Mouse (Mus musculus) adrenal gland, postnatal 25 days (tissue): ENCODE results near the gene Pkp4. TPM values are rescaled to one million over a fixed set of nuclear protein-coding genes. Genes with fewer than 3 reads are reported as not detected.
A peak's percentile ranks its signal among the peaks of the same experiment; 100 is the strongest.

Experiments used
- DNase-seq: peaks from one replicate; pipeline ENCODE4 v3.0.0; 2021; ENCODE audit warnings: mixed read lengths
- total RNA-seq: library from RNA; stranded (reverse); gene quantifications from 2 replicates; pipeline ENCODE4 v1.2.3, GENCODE M21; 2021

Gene Pkp4
- total RNA-seq, 1 experiment from 2014 or later = 57.3 TPM

GRCm38 (mm10) chr2:59219997-59220789, 59.5 kb downstream of the Pkp4 start:
- no peak for DNase-seq

DNA sequence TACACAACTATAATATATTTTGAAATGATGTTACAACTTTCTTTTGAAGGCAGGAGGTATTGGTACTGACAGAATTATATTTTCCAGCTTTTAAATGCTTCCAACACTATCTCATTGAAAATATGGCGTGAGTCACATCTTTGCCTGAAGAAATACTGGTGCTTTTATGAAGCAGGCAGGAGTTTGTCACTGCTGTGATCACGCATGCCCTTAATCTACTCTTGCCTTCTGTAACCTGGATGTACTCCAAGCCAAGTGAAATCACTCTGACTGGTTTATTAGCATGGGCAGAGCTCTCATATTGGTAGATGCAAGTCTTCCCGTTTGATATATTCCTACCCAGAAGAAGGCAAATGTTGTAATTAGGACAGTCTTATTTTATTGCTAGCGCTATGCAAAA, 65.7 kb downstream of the Pkp4 start:
- DNase-seq = no peak

GRCm38 (mm10) chr2:59227011-59227410, 66.4 kb downstream of the Pkp4 start:
- DNase-seq = no peak

- DNase-seq = no peak
These were observed 67.0 kb downstream of the Pkp4 start for GRCm38 (mm10) chr2:59227508-59228263.

- DNase-seq = no peak
These were observed 68.7 kb downstream of the Pkp4 start for GRCm38 (mm10) chr2:59229250-59229895.

DNA sequence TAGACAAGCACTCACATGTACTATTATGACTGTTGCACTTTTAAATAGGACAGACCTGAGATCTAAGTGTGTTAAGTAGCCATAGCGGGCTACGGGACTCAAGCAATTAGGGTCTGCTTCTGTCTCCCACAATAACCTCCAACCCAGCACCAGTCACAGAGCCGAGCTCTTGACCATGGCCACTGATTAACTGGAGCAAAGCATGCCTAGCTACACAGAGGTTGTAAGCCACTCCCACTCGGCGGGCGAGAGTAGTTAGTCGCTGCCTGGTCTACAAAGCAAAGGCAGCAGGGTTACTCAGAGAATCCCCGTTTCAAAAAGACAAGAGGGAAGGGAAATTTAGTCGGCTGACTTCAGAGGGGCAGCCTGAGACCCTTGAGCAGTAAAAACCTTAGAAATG, 70.0 kb downstream of the Pkp4 start:
- no peak for DNase-seq

- no peak for DNase-seq
These were observed 70.9 kb downstream of the Pkp4 start for GRCm38 (mm10) chr2:59231514-59231913.

GRCm38 (mm10) chr2:59233294-59233923, 72.8 kb downstream of the Pkp4 start:
- no peak for DNase-seq

DNA sequence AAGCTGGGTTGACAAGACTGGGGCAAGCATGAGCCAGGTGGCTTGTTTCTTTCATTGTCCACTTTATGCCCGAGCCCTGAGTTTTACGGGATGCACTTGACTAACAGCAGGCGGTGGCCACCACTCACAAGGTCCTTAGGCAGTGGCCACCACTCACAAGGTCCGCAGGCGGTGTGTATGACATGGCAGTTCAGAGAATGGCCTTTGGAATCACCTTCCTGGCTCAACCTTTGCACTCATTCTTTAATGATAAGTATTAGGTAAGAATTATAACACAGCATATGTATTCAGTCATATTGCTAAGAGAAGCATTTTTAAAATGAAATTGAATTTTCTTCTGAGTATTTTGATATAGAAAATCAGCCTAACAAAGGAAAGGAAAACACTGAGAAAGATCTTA, 73.3 kb downstream of the Pkp4 start:
- no peak for DNase-seq

DNA sequence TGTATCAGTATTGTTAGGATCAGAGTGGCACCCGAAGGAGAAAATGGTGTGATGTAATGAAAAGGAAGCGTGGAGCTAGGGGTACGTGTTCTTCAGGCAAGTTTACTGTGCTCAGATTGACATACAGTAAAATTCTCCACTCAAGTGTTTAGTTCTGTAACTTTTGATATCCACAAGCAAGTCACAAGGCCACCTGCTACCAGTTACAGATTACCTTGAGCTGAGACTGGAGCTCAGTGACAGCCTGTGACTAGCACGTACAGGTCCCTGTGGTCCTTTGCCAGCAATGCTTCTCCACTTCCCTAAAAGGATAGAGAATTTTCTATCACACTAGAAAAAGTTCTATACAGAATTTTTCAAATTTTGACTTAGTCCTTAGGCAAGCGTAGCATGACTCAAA, 73.9 kb downstream of the Pkp4 start:
- DNase-seq = no peak

DNA sequence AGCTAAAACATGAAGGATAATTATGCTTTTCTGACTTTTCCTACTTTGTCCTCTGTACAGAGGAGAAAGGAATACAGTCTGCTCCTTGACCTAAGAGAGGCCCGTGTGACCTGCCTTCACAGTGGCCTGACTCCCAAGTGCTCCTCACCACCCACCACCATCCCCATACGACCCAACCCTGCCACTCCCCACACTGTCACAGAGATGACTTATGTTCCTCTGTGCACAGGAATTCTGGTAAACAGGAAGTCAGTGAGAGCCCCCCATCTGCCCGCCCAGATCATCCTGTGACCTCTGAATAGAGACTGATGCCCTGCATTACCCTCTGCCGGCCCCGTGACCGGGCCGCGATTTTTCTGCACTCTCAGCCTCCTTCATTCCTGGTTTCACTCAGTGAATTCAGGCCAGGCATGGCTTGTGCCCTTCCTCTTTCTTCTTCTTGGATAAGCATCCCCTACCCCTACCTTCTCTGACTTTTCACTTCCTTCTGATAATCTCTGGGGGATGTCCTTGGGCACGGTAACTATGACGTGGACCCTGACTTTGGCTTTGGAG, 79.3 kb downstream of the Pkp4 start:
- peak; percentile 15 for DNase-seq

DNA sequence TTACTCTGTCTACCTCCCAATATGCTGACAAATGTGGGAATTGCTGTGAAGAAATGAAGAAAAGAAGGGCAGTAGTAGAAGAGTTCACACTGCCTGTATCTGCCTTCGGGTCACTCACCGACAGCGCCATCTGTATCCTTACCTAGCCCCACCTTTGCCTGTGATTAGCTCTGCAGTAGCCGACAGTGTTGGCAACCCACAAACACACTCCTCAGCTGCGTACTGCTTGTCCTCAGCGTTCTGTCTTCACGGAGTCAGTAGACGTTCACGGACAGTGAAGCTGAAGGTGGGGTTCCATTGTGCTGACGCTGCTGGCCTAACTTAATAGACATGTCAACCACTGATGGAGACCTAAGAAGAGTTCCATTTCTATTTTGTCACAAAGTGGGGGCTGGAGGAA, 81.5 kb downstream of the Pkp4 start:
- no peak for DNase-seq

GRCm38 (mm10) chr2:59244273-59245097, 83.8 kb downstream of the Pkp4 start:
- DNase-seq = no peak

DNA sequence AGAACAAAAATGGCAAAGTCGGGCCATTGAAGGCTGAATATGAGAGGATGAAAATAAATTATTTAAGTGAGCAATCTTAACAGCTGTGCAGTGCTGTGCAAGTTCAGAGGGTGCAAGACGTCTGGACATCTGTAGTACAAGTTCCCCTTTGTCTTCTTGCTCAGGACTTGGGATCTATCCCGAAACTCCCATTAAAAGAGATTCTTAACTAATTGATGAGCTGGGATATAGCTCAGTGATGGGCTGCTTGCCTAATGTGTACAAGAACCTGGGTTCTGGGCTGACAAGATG, 84.4 kb downstream of the Pkp4 start:
- no peak for DNase-seq

- no peak for DNase-seq
These were observed 88.2 kb downstream of the Pkp4 start for GRCm38 (mm10) chr2:59248806-59249205.

DNA sequence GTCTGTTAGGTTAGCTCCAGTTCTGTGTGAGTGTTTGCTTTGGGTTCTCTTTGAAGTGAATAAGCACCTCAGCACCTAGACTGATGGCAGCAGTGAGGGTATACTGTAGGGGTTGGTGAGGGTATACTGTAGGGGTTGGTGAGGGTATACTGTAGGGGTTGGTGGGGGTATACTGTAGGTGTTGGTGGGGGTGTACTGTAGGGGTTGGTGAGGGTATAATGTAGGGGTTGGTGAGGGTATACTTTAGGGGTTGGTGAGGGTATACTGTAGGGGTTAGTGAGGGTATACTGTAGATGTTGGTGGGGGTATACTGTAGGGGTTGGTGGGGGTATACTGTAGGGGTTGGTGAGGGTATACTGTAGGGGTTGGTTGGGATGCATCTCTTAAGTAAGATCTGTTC, 92.2 kb downstream of the Pkp4 start:
- DNase-seq = no peak

DNA sequence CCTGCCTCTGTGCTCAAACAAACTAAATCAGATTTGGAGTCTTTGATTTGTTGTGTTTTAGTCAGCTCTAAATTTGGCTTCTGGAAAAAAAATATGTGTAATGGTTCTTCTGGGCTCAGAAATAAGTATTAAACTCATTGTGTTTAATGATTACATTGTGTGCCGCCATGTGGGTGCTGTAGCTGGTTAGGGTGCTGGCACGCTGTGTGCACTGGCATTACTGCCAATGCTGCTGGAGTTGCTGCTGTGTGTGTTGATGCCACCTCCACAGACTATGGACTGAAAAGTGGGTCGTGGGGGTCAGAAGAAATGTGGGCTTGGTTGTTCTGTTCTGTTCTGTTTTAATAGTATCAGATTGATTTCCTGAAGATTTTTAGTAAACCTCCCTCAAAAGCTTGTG, 92.8 kb downstream of the Pkp4 start:
- DNase-seq = no peak

DNA sequence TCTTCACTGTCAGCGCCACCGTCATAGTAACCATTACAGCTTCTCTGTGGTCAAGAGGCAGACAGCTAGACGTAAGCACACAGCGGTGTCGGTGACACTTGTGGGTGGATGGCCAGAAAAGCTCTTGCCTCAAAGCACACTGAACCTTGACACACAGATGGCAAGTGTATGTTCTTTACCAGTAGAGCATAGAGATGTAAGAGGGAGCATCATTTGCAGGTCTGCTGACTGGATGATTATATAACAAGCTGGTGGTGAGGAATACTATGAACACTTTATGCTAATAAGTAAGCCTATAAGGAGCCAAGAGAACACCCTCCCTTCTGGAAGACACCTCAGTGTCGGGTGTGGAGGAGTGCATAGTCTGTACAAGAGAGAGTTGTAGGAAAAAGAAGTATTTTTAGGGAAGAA, 98.2 kb downstream of the Pkp4 start:
- DNase-seq = no peak

DNA sequence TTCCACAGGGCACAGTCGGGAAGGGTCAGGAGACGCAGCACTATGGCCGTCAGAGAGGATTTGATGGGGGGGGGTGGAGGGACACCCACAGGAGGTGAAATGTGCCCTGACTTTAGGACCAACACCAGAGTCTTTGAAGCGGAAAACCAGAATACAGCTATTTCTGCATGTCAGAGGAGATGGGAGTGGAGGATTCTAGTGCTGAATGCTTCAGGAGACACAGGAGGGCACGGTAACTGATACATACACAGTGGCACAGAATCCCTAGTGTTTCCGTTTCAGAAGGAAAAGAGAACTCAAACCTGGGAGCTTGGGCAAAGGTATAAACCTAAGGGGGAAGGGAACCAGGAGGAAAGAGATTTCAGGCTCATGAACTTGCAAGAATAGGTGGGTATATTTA, 98.7 kb downstream of the Pkp4 start:
- no peak for DNase-seq

DNA sequence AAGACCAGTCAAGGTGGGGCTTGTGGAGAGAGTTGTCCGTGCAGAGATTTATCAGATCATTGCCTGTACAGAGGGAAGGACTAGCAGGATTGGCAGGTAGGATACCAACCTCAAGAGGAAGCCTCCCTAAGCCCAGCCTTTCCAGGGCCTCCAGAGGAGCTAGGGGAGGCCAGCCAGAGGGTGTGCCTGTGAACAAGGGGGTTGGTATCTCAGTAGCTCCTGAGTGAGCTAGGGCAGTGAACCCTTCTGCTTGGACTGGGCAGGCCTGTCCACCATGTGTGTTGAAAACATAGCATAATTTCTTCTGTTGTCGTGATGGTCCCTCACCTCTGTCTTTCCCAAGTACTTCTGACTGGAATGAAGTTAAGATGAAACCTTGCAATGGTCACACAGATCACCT, 100.6 kb downstream of the Pkp4 start:
- DNase-seq = no peak

- no peak for DNase-seq
These were observed 105.8 kb downstream of the Pkp4 start for GRCm38 (mm10) chr2:59266428-59266827.

DNA sequence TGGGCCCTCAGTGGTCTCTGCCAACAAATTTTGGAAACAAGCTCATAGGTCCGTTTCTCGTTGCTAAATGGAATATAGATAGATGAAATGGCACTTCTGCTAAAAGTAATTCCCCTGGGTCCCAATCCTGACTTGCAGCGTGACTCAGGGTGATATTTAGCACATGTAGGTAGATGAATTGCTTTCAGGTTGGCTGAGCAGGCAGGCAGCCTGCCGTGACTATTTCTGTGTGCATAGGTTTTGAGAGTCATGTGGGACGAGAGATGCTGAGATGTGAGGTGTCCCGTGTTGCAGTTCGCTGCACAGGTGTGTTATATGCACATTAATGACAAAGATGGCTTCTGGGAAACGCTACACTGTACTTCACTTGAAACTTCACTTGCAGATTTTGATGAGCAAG, 111.2 kb downstream of the Pkp4 start:
- DNase-seq = no peak
